Mouse (Mus musculus): ENCODE results near the gene Olfr323.

The Olfr323 gene

DNA sequence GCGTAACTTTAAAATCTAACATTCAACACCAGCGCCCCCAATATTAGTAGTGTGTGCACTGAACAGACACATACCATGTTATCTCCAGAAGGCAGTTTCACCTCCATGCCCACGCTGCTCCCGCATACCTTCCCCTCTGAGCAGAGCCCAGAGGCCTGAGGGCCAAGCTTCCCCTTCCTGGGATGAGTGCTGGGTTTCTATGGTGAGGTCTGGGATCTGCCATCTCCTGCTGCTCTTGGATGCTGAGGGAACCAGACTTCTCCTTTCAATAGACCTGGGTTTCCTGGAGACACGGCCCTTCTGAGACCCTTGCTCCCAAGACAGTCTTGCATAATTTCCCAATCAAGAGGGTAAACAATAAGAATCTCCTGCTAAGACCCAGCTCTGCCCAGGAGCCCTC lies at the start of gene Olfr323:
Olfr323 (minus strand) TSS at position 101 of the 400 bp plus-strand sequence.
- DNase-seq: no peak

GRCm38 (mm10) chr11:58671825-58672224 lies 41.5 kb upstream of the Olfr323 start:
- DNase-seq: no peak

GRCm38 (mm10) chr11:58669252-58669651 lies 39.0 kb upstream of the Olfr323 start:
- no peak for DNase-seq

GRCm38 (mm10) chr11:58658596-58658995 lies 28.3 kb upstream of the Olfr323 start, which contains the start of gene Olfr322:
TSS of gene Olfr322 (plus strand) at chr11:58658782.
- no peak for DNase-seq

DNA sequence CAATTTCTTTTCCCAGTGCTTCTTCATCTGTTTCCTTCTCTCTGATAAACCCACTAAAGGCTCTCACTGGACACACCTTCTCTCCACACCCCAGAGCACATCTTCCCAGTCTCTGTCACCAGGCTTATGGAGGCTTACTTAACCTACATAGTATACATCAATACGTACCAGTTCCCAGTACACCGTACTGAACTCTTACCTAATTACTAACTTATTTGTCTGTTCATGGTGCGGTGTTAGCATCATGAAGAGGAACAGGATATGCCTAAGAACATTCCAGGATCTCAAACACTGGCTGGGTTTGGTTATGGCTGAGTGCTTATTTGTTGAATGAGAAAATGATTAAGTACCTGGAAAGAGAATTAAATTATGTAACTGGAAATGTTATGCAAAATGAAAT lies 24.9 kb upstream of the Olfr323 start:
- DNase-seq: no peak

- peak in 1 of 2 experiments; percentile 2 for DNase-seq
Observed at GRCm38 (mm10) chr11:58643350-58643749, 13.0 kb upstream of the Olfr323 start.

DNA sequence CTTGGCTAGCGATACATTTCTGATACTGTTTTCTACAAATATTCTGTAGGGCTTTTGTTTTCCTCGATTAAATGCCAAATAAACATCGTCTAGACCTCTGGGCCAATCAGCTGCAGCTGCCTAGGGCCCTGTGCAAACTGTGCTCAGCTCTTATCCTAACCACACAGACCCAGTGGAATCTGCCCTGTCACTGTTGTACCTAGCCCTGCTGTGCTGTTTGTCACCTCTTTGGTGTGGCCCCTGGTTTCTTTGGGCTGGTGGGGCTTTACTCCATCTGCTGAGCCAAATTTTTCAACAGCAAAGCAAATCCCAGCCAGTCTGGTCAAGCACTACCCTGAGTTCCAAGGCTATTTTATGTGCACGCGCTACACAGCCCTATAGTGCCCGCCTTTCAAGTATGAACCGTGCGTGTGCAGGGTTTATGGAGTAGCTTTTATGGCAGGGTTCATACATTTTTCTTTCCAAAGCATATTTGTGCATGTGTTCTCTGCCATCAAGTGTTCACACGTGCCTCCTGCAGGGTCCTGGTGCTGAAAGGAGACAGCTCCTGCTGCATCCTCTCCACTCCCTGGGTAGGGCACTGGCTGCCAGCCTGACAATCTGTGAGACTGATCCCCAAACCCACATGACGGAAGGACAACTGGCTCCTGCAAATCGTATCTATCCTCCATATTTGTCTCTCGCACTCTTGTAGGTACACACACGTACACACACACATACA lies 11.5 kb upstream of the Olfr323 start:
- no peak for DNase-seq

- DNase-seq: no peak
Observed at GRCm38 (mm10) chr11:58641057-58641456, 10.8 kb upstream of the Olfr323 start.

DNA sequence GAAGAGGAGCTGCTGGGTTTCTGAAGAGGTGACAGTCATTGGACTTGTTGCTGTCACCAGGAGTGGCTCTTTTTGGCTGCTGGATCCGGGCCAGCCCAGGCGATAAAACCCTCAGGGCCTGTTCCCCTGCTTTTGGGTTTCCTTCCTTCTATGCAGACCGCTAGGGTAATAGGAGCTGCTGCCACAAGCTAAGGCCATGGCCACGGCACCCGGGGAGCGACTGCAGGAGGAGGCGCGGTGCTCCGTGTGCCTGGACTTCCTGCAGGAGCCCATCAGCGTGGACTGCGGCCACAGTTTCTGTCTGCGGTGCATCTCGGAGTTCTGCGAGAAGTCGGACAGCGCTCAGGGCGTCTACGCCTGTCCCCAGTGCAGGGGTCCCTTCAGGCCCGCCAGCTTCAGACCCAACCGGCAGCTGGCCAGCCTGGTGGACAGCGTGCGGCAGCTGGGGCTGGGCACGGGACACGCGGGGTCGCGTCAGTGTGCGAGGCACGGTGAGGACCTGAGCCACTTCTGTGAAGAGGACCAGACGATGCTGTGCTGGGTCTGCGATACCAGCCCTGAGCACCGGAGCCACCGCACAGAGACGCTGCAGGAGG lies 10.1 kb upstream of the Olfr323 start, which contains the start of gene Trim58:
Trim58 (plus strand) TSS at position 194 of the 596 bp plus-strand sequence.
- DNase-seq: no peak

DNA sequence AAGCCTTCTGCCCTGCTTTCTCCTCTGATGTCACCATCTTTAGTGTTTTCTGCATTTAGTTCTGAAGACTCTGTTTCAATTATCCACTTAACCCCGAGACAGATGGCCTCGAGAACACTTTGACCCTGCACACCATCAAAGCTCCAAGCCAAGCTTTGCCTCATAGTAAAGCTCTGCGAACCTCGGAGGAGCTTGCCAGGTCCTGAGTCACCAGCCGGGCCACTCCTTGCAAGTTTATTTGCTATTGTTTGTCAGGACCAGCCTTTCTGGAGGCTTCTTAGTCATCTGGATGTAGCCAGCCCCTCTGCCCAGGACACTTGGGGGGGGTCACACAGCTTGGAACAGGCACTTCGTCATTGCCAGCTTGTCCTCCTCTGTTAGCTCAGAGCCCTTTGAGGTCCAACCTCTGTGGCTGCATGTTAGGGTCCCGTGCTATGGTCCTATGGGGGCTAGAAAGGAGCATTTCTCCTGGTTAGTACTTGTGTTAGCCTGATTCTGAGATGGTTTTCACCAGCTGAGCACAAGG lies 7.9 kb upstream of the Olfr323 start:
- DNase-seq: no peak

- DNase-seq: peak; percentile 19 to 20
Observed at GRCm38 (mm10) chr11:58636376-58636977, 6.2 kb upstream of the Olfr323 start.

GRCm38 (mm10) chr11:58634878-58635277 lies 4.6 kb upstream of the Olfr323 start:
- DNase-seq: no peak

DNA sequence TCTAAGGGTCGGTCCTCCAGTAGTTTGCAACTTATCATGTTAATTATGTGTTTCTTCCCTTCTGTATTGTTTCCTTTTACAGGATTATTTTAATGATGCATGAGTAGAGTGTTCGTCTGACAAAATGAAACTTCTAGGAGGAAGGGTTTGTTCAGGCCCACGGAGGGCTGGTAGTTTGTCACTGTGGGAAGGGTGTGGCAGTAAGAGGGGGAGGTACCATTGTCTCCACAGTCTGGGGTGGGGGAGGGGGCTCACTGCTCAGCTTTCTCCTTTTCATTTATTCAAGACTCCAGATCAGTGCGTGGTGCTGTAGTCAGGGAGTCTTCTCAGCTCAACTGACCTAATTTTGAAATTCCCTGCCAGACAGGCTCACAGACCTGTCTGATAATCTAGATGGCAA lies 4.2 kb downstream of the Olfr323 start:
- DNase-seq: no peak

DNA sequence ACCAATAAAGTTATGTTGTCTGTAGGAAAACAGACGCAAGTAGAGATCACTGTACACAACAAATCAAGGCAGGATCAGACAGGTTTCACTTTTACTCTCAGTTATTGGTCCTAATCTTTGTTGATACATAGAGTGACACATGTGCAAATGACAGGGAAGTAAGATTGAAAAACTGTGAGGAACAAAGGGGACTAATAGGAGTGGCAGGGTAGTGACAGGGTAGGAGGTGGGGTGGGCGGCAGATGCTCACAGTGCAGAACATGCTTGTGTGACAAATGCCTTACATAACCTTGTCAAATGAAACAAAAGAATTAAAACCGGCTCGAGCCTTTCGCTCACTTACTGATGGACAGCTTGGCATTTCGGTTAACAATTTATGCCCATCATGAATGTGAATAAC lies 11.5 kb downstream of the Olfr323 start:
- no peak for DNase-seq

DNA sequence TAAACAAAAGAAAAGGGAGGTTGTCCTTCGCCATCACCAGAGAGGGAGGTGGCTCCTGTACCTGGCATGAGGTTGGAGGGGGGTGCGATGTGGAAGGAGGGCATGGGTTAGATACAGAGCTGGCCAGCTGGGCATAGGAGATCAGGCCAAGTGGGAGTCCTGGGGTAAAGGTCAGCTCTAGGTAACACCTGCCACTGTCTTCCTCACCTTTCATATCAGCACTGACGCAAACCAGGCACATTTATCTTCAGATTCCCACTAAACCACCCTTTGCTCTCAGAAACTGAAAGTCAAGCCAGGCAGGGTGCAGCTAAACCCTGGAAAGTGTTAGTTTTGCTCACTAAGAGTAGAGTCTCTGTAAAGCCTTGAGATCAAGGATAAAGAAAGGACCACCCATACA lies 11.9 kb downstream of the Olfr323 start:
- no peak for DNase-seq

DNA sequence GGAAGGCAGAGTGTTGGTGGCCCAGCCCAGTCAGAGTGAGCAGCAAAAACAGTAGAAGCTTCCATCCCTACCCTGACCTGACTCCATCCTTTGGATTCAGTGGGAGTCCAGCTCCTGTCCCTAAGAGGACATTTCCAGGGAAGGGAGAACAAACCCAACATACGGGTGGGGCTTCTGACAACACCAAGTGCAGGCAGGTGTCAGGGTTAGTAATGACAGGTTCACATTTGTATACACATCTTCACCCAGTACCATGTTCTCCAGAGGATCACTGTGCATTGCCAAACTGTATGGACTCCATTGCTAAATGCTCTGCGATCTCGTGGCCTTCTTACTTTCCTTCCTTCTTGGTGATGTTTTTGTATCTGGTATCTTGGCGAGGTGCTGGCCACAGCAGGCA lies 14.3 kb downstream of the Olfr323 start, which contains the start of gene 2210407C18Rik:
2210407C18Rik (minus strand) TSS at position 101 of the 400 bp plus-strand sequence.
- no peak for DNase-seq

- no peak for DNase-seq
Observed at GRCm38 (mm10) chr11:58614526-58614925, 15.8 kb downstream of the Olfr323 start.

DNA sequence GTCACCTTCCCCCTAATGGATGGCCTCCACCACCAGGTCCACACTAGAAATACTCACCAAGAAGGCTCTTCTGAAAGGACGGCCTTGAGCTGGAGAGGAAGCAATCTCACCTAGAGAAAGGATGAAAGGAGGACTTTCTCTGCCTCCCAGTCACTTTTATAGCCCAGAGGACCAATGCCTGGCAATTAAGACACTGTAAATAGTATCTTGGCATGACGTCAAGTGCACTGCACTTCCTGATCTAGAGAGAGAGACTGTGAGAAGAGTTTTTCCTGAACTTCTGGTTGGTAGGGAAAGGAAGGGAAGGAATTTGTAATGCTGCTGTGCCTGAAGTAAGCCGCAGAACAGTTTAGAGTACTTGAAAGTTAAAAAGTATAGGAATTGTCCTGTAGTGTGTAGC lies 16.9 kb downstream of the Olfr323 start:
- DNase-seq: no peak

DNA sequence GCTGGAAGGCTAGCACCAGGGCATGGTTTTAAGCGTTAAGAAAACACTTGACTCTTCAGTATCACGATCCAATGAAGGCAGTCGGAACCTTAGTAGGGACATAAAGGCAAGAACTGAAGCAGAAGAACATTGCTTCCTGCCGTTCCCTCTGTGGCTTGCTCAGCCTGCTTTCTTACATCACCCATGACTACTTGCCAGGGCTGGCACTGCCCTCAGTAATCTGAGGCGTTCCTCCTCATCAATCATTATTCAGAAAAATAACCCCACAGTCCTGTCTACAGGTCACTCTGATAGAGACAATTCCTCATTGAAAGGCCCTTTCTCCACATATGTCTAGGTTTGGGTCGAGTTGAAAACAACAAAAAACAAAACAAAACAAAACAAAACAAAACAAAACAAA lies 23.3 kb downstream of the Olfr323 start:
- no peak for DNase-seq

DNA sequence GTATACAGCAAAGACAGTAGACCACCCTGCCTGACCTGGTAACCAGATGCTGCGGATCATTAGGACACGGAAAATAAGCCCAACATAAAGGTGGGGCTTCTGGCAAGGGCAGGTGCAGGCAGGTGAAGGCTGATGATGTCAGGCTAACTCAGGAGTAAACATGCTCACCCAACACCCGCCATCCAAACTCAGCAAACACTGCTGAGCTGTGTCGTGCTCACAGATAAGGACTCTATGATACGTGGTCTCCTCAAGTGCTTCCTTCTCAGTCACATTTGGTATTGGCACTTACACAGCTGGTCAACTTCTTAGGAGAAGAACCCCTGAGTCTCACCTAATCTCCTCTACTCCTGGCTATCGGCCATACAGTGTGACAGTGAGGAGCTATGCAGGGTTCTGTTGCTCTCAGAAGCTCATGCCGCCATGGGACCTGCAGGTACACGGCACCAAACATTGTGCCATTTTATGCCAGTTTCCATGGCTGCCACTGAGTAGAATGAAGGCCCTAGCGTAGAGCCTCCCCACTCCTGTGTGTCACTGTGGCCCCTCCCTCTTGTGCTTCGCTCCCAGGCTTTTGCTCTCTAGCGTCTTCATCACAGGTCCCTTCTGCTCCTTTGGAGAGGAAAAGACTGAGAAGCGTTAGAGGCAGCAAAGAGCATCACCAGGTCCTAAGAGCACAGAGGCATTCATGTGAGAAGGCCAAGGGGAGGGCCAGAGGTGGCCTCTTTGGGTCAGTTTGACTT lies 24.0 kb downstream of the Olfr323 start:
- DNase-seq: no peak

DNA sequence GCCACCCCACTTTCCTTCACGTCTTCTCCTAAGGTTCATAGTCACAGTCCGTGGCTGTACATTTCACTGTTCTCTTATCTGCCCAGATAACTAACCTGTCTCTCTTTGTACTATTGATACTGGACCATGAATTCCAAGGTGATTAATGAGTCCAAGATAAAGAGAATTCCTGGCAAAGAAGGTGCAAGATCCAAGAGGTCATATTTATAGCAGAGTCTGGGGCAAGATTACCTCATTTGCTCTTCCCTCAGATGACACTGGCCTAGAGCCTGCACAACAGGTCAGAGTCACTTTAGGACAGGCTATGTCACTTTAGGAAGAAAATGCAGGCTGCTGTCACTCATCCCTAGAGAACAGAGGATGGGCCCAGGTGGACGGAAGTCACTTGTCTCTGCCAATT lies 25.1 kb downstream of the Olfr323 start:
- no peak for DNase-seq

DNA sequence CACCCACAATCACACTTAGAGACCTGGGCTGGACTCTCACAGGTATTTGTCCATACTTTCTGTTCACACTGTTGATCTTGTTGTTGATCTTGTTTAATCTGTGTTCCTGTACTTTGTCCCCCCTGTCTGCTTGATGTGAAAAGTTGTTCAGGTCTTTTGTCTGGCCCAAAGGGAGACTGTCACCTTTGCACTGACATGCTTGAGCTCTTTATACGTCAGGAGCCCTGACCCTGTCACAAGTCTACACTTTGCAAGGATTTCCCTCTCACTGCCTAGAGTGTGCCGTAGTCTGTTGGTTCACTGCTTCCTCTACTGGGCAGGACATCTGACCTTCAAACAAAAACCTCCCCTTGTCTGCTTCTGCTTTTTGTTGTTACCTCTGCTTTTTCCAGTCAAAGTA lies 25.6 kb downstream of the Olfr323 start:
- no peak for DNase-seq
